Mouse (Mus musculus) forebrain, embryonic 10.5 days (tissue): Measurements from ENCODE around the gene Car11. TPM values are rescaled to one million over a fixed set of nuclear protein-coding genes. Genes with fewer than 3 reads are reported as not detected.
A peak's percentile ranks its signal among the peaks of the same experiment; 100 is the strongest.

Experiments used
- DNase-seq: peaks from one replicate; pipeline ENCODE4 v3.0.0-alpha.2; 2017; ENCODE audit warnings: low spot score; ENCODE audit errors: extremely low spot score
- H3K27ac ChIP-seq: fragments of 300-500 bp; sonication (generic); 2 replicates; pipeline ENCODE4 v1.5.1; 2016; ENCODE audit warnings: mild to moderate bottlenecking
- H3K27me3 ChIP-seq: fragments of 300-500 bp; sonication (generic); 2 replicates; pipeline ENCODE4 v1.6.1; 2016; ENCODE audit warnings: mild to moderate bottlenecking; ENCODE audit not compliant: poor library complexity, severe bottlenecking
- H3K36me3 ChIP-seq: fragments of 300-500 bp; sonication (generic); replicated peaks from 2 replicates; pipeline ENCODE4 v1.6.1; 2016; ENCODE audit warnings: mild to moderate bottlenecking, moderate library complexity
- H3K4me1 ChIP-seq: fragments of 300-500 bp; sonication (generic); 2 replicates; pipeline ENCODE4 v1.6.1; 2016
- H3K4me3 ChIP-seq: fragments of 300-500 bp; sonication (generic); 2 replicates; pipeline ENCODE4 v1.5.1; 2016; ENCODE audit warnings: mild to moderate bottlenecking, moderate library complexity
- H3K9me3 ChIP-seq: fragments of 300-500 bp; sonication (generic); 2 replicates; pipeline ENCODE4 v1.6.1; 2016; ENCODE audit warnings: mild to moderate bottlenecking, moderate library complexity
- WGBS: fragments of 180-500 bp; shearing (Covaris S2); methylation state at CpG from one replicate; pipeline ENCODE4 v1.1.7; 2016; 5-methylcytosine and 5-hydroxymethylcytosine counted together
- polyA plus RNA-seq: library from polyadenylated mRNA; unstranded; fragments of >200 nt; fragmentation: Nextera tagmentation; extraction: Ambion mirVana; gene quantifications from 2 replicates; pipeline ENCODE4 v1.2.1, GENCODE M21; 2016

Gene Car11
- polyA plus RNA-seq, 1 experiment from 2014 or later: 2.5 TPM

GRCm38 (mm10) chr7:45715741-45716459, 16.3 kb downstream of the Car11 start:
- H3K36me3 ChIP-seq: peaks cover 52% of the 10 kb centered on the region
- peak overlapping the region; percentile 90 for H3K27ac ChIP-seq
- WGBS: 85% methylated on average over 19 of the region's 19 CpGs

DNA sequence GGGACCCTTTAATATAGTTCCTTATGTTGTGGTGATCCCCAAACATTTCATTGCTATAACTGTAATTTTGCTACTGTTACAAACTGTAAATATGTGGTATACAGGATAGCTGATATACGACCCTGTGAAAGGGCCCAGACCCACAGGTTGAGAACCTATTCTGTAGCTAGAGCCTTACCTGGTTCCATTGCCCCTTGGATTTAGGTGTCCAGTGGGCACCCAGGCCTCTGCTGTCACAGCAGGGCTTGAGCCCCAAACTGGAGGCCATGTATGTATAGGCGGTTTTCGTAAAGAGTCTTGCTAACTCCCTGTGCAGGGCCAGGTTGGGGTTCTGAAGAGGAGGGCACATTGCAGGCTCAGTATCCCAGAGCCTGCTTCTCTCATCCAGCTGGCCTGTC, 16.8 kb downstream of the Car11 start:
- WGBS: 86% methylated on average over 3 of the region's 3 CpGs
- H3K36me3 ChIP-seq: peaks cover 52% of the 10 kb centered on the region

More at GRCm38 (mm10) chr7:45715741-45716459, 16.3 kb downstream of the Car11 start:
- no peak for DNase-seq
- no peaks in the 10 kb centered on the region for H3K27me3 ChIP-seq
- peaks cover 68% of the 10 kb centered on the region for H3K4me1 ChIP-seq
- H3K9me3 ChIP-seq: no peaks in the 10 kb centered on the region
- H3K4me3 ChIP-seq: peak overlapping the region; percentile 96

DNA sequence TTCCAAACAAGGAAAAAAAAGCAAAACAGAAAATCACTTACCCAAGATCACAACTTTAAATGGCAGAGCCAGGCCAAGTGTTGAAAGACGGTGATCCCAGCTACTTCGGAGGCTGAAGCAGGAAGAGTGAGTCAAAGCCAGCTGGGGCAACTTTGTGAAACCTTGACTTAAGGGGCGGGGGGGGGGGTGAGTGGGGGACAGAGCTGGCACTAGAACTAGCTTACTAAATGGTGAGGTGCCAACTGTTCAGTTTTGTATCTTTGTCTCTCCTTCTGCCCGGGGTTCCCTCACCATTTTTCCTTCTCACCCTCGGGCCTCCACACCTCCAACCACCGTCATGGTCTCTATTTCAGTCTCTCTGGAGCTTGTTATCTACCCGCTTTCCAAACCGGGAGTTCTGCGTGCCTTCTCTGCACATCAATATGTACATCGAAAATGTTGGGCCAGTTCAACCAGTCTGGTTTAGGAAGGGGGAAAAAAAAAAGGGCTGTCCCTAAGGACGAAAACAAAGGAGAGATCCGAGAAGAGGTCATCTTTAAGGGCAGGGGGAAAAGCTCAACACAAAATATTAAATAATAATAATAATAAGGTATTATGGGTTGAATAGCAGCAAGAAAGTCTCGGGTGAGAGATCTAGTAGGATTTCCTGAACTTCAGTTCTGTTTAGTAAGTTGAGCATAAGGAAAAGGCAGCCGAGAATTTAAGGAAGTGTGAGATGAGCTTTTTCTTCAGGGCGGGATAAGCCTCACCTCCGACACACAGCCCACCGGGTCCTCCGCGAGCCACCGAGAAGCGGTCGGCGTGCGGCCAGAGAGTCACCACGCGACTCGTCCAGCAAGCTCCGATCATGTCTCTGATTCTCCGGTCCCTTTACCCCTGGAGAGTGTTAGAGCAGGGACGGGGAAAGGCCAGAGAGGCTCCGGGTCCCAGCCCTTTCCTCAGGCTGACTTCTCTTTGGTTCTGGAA, 17.6 kb downstream of the Car11 start:
- Histone ChIP-seq H3K27ac (peak overlapping the region; percentile 98), H3K36me3 (peaks cover 52% of the 10 kb centered on the region), H3K9me3 (no peaks in the 10 kb centered on the region), H3K4me3 (peak overlapping the region; percentile 96), H3K27me3 (no peaks in the 10 kb centered on the region), H3K4me1 (peaks cover 69% of the 10 kb centered on the region)
- WGBS: 12% methylated on average over 31 of the region's 31 CpGs
- DNase-seq: no peak

More for the DNA sequence above, 16.8 kb downstream of the Car11 start:
- Histone ChIP-seq H3K27ac (no peak overlapping the region), H3K4me1 (peaks cover 70% of the 10 kb centered on the region), H3K27me3 (no peaks in the 10 kb centered on the region), H3K9me3 (no peaks in the 10 kb centered on the region), H3K4me3 (peak overlapping the region; percentile 96)
- DNase-seq: no peak

- under 1% methylated on average over 41 of the region's 41 CpGs for WGBS
- H3K27ac ChIP-seq: peak within 1 kb of the TSS; percentile 98
- H3K4me3 ChIP-seq: peak within 1 kb of the TSS; percentile 96
- H3K27me3 ChIP-seq: no peaks in the 10 kb centered on the region
- peaks cover 64% of the 10 kb centered on the region for H3K4me1 ChIP-seq
- peak; percentile 98 for DNase-seq
- peaks cover 52% of the 10 kb centered on the region for H3K36me3 ChIP-seq
- H3K9me3 ChIP-seq: no peaks in the 10 kb centered on the region
These were observed 18.3 kb downstream of the Car11 start, which contains the start of gene Sphk2 for GRCm38 (mm10) chr7:45717918-45718297. Gene Sphk2, minus strand, starts transcription at chr7:45718002.

DNA sequence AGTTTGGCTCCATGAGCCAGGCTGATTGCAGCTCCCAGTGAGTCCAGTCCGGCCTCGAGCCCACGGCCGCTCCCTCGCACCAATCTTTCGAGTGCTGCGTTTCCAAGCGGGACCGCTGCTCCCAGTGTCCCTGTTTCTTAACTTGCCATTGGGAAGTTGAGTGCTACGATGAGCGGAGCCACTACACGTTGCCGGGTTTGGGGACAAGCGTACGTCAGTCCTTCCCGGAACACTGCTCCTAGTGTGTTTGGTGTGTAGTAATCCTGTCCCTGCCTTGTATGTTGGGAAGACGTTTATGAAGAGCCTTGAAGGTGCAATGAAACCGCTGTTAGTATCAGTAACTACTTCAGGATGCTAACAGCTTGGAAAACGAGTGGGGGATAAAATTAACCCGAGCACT, 18.7 kb downstream of the Car11 start:
- no peak for DNase-seq
- Histone ChIP-seq H3K36me3 (peaks cover 52% of the 10 kb centered on the region), H3K27me3 (no peaks in the 10 kb centered on the region), H3K4me3 (peak overlapping the region; percentile 96), H3K4me1 (peaks cover 63% of the 10 kb centered on the region), H3K9me3 (no peaks in the 10 kb centered on the region), H3K27ac (peak overlapping the region; percentile 98)
- under 1% methylated on average over 20 of the region's 20 CpGs for WGBS

DNA sequence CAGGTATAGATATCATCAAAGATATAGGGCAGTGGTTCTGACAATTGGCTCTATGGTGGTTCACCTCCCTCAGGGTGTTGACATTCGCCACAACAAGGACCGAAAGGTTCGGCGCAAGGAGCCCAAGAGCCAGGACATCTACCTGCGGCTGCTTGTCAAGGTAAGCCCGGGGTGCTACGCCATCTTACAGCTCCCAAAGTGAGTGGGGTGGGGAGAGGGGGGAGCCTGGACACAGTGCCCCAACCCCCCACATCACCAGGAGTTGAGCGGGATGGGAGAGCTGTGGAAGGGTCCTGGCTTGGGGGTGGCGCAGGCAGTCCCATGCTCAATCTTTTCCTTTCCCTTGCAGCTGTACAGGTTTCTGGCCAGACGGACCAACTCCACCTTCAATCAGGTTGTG, 19.5 kb downstream of the Car11 start:
- H3K9me3 ChIP-seq: no peaks in the 10 kb centered on the region
- H3K4me3 ChIP-seq: peak overlapping the region; percentile 96
- 87% methylated on average over 10 of the region's 10 CpGs for whole genome bisulfite sequencing
- DNase-seq: no peak
- H3K36me3 ChIP-seq: peaks cover 56% of the 10 kb centered on the region
- no peaks in the 10 kb centered on the region for H3K27me3 ChIP-seq
- peaks cover 56% of the 10 kb centered on the region for H3K4me1 ChIP-seq
- H3K27ac ChIP-seq: peak overlapping the region; percentile 98

DNA sequence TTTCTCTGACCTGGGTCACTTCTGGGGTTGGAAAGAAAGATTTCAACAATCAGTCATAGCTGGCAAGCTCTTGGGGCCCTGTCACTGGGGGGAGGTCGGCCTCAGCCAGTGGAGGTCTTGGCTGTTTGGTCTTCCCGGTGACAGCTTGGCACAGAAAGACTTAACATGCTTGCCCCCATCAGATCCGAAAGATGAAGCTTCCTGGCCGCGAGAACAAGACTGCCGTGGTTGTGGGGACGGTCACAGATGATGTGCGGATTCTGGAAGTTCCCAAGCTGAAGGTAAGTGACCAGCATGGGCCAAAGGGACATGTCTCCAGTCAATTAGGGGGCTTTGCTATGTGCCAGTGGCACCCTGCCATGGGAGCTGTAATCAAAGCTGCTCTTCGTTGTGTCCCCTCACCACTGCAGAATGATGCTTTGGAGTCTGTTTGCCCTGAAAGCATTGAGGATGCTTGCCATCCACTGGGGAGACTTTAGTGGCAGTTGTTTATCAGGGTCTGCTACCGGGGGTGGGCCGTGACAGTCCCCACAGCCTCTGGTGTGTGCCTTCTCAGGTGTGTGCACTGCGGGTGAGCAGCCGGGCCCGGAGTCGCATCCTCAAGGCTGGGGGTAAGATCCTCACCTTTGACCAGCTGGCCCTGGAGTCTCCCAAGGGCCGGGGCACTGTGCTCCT, 20.2 kb downstream of the Car11 start:
- WGBS: 94% methylated on average over 16 of the region's 16 CpGs
- H3K27ac ChIP-seq: 0 out of 2 replicates have a peak overlapping the region, but pooled peaks have one; percentile 98
- no peaks in the 10 kb centered on the region for H3K27me3 ChIP-seq
- peaks cover 63% of the 10 kb centered on the region for H3K36me3 ChIP-seq
- no peak for DNase-seq
- no peaks in the 10 kb centered on the region for H3K9me3 ChIP-seq
- peak overlapping the region; percentile 96 for H3K4me3 ChIP-seq
- peaks cover 49% of the 10 kb centered on the region for H3K4me1 ChIP-seq

DNA sequence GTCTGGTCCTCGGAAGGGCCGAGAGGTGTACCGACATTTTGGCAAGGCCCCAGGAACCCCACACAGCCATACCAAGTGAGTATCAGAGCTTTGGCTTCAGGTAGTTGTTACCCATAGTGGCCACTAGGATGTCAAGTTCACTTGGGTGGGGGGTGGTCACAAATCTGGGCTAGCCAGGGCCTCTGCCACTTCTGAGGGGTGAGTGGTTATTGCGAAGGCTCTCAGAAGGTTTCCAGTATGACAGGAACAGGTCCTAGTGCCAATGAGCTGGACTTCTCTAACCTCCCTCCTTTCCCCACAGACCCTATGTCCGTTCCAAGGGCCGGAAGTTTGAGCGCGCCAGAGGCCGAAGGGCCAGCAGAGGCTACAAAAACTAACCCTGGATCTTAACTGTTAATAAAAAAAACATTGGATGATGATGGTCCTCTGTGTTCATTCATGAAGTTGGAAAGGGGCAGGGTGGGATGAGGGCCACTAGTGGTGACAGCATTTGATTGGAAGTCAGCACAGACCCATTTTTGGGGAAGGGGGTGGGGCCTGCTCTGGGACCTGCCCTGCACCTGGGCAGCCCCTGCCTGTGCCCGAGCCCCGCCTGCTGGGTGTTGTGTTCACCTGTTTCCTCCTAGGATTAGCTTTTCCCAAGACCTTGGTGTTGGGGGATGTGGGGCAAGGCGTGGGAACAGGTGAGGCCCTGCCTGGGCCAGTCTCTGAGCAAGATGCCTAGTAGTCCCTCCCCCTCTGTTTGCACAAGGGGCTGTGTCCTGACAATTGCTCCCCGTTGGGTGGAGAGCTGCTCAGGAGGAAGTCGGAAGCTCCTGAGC, 21.0 kb downstream of the Car11 start, which contains the start of gene Fam83e:
TSS of gene Fam83e (plus strand) at position 800 of the 821 bp plus-strand sequence.
- Histone ChIP-seq H3K27ac (no peak within 1 kb of the TSS), H3K4me1 (peaks cover 42% of the 10 kb centered on the region), H3K4me3 (peak within 1 kb of the TSS; percentile 96; the same call in 1 of the 2 replicates), H3K27me3 (no peaks in the 10 kb centered on the region), H3K36me3 (peaks cover 70% of the 10 kb centered on the region), H3K9me3 (no peaks in the 10 kb centered on the region)
- DNase-seq: no peak
- 85% methylated on average over 14 of the region's 14 CpGs for WGBS

DNA sequence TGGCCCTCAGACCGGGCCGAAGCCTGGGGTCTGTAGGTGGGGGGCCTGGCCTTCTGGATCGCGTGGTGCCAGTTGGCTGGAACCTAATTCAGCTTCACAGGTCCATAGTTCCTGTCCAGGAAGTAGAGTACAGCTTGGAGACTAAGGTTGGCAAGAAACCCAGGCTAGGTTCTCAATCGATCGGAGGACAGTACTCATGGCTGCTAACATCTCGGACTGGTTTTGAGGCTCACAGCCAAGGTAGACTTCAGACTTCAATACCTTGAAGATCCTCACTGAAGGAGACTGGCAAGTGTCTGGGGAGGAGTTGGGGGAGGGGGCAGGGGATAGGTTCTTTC, 21.6 kb downstream of the Car11 start:
- H3K27ac ChIP-seq: no peak overlapping the region
- DNase-seq: no peak
- H3K4me1 ChIP-seq: peaks cover 36% of the 10 kb centered on the region
- no peaks in the 10 kb centered on the region for H3K9me3 ChIP-seq
- no peak overlapping the region for H3K4me3 ChIP-seq
- H3K27me3 ChIP-seq: no peaks in the 10 kb centered on the region
- WGBS: 77% methylated on average over 7 of the region's 7 CpGs
- H3K36me3 ChIP-seq: peaks cover 76% of the 10 kb centered on the region

- peaks cover 30% of the 10 kb centered on the region for H3K4me1 ChIP-seq
- peaks cover 82% of the 10 kb centered on the region for H3K36me3 ChIP-seq
- H3K9me3 ChIP-seq: no peaks in the 10 kb centered on the region
- H3K4me3 ChIP-seq: no peak overlapping the region; the same call in 1 of the 2 replicates
- no peak overlapping the region for H3K27ac ChIP-seq
- no peaks in the 10 kb centered on the region for H3K27me3 ChIP-seq
- 73% methylated on average over 13 of the region's 13 CpGs for WGBS
- no peak for DNase-seq
These were observed 22.2 kb downstream of the Car11 start for GRCm38 (mm10) chr7:45721642-45722347.

- 86% methylated on average over 13 of the region's 13 CpGs for WGBS
These were observed 22.7 kb downstream of the Car11 start for GRCm38 (mm10) chr7:45722348-45722713.

More at GRCm38 (mm10) chr7:45722348-45722713, 22.7 kb downstream of the Car11 start:
- H3K27me3 ChIP-seq: no peaks in the 10 kb centered on the region
- DNase-seq: no peak
- peaks cover 87% of the 10 kb centered on the region for H3K36me3 ChIP-seq
- no peak overlapping the region; the same call in none of the 2 replicates for H3K4me3 ChIP-seq
- no peak overlapping the region for H3K27ac ChIP-seq
- H3K4me1 ChIP-seq: peaks cover 25% of the 10 kb centered on the region
- H3K9me3 ChIP-seq: no peaks in the 10 kb centered on the region
